Mouse (Mus musculus): ENCODE results near the gene Gm20708. TPM values are rescaled to one million over a fixed set of nuclear protein-coding genes. Genes with fewer than 3 reads are reported as not detected.

The Gm20708 gene
- polyA plus RNA-seq (2012; rRNA removed): 0.82 and 0.97 TPM in 2 replicates

GRCm38 (mm10) chr11:117809407-117810311, at the start of gene Gm20708, which contains the start of gene Syngr2:
Gene Gm20708 (plus strand): TSS chr11:117809668.
Gene Syngr2 (plus strand): TSS chr11:117809668.

GRCm38 (mm10) chr11:117781993-117782704, 27.3 kb upstream of the Gm20708 start, which contains the start of the genes Tmc8 and Tmc6:
Gene Tmc8 (plus strand): TSS chr11:117782076.
Gene Tmc6 (minus strand): TSS chr11:117782198.

DNA sequence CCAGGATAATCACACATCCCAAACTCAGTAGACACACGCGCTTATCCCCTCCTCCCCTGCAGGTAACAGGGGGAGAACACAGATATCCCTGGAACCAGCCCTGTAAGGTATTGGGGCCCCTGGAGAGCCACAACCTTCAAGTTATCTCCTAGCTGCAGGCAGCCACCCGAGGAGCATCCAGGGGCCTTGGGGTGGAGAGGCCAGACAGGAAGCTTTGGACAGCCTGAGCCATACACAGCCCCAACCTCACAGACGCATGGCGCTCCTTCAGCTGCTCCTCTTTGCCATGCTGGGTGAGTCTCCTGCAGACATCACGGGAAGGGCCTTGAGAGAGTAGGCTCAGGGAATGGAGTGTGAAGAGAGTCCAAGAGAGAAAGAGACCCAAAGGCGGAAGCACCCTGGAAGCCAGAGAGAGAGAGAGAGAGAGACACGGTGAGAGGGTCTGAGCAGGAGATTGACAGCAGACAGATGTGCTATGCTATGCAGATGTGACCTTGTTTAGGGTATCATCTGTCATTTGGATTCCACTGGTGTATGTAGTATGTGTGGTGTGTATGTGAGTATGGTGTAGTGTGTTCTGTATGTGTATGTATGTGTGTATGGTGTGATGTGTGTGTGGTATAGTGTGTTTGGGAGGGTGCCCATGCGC, 11.8 kb upstream of the Gm20708 start, which contains the start of gene 6030468B19Rik:
TSS of gene 6030468B19Rik (plus strand) at position 150 of the 649 bp plus-strand sequence.

DNA sequence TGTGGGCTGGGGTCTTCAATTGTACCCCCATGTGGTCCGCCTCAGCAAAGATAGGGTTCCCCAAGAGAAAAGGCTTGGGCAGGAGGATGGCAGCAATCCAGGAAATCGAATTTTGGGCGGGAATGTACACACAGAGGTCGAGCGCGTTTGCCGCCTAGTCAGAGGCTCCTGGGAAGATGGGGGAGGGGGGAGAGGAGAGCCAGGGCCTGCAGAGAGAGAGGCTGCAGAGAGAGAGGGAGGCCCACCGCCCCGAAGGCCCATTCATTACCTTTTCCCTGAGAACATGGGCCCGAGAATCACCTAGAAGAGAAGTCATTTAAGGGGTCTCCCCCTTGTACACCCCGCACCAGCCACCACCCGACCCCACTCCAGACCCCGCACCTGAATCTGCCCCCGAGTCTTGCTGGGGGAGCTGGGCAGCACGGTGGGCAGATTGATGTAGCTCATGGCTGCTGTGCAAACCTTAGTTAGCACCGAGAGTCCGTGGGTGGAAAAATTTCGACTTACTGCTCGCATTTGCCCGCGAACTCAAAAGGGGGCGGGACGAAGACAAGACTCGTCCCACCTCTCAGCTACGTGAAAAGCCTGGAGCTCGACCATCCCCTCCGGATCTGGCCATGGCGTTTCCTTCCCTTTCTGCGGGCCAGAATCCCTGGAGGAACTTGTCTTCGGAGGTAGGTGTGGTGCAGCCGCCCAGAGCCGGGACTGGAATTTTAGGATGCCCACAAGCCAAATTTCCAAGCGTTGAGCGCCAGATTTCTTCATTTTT, 16.0 kb downstream of the Gm20708 start, which contains the start of the genes Afmid and Tk1:
TSS of gene Afmid (plus strand) at position 592 of the 769 bp plus-strand sequence.
TSS of gene Tk1 (minus strand) at position 760 of the 769 bp plus-strand sequence.

DNA sequence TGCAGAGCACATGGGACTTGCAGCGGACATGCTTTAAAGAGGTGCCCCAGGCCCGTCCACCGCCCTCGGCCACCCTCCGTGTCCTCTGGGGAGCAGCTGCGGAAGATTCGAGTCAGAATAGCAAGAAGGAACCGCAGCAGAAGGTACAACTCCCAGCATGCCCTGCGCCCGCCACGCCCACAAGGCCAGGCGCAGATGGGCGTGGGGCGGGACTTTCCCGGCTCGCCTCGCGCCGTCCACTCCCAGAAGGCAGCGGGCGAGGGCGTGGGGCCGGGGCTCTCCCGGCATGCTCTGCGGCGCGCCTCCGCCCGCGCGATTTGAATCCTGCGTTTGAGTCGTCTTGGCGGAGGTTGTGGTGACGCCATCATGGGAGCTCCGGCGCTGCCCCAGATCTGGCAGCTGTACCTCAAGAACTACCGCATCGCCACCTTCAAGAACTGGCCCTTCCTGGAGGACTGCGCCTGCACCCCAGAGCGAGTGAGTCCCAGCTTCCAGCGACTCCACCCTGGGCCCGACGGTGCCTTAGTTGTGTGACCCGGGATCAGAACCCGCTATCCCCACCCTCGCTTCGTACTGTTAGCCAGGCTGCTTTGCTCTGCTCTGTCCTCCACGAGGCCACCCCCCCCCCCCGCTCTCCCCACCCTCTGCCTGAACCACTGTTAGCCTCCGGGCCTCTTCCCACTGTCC, 39.7 kb downstream of the Gm20708 start, which contains the start of gene Birc5:
TSS of gene Birc5 (plus strand) at position 267 of the 687 bp plus-strand sequence.

DNA sequence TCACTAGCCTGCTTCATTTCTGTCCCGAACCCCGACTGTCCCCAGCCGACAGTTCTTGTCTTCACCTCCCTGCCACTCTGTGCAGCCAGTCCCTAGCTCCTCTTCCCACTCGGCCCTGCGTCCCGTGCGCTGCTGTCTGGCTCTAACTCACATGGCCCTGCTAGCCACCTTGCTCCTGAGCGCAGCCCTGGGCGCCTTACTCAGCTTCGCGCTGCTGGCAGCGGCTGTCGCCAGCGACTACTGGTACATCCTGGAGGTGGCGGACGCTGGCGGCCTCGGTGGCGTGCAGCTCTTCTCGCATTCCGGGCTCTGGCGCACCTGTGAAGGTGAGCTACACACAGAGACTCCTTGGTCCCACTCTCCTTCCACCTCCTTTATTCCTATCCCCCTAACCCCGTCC, 51.1 kb downstream of the Gm20708 start, which contains the start of gene Tmem235:
TSS of gene Tmem235 (plus strand) at position 152 of the 400 bp plus-strand sequence.

GRCm38 (mm10) chr11:117872861-117873608, 63.6 kb downstream of the Gm20708 start, which contains the start of gene Tha1:
Gene Tha1 (minus strand): TSS chr11:117873481.

Other genes starting within 250 kb of the Gm20708 start
- 33.2 and 40.3 TPM in 2 replicates for gene Tnrc6c, start 155.4 kb upstream of the Gm20708 start, polyA plus RNA-seq (2012; rRNA removed)
- 3.1 and 4.5 TPM in 2 replicates for gene Tmc8, start 27.6 kb upstream of the Gm20708 start, polyA plus RNA-seq (2012; rRNA removed)
- 9.6 and 16.9 TPM in 2 replicates for gene Tmc6, start 27.5 kb upstream of the Gm20708 start, polyA plus RNA-seq (2012; rRNA removed)
- 2.9 and 4.2 TPM in 2 replicates for gene 6030468B19Rik, start 12.0 kb upstream of the Gm20708 start, polyA plus RNA-seq (2012; rRNA removed)
- gene Syngr2, start within 50 bp of the Gm20708 start, polyA plus RNA-seq (2012; rRNA removed): 12.5 and 19.0 TPM in 2 replicates
- 5.2 and 6.1 TPM in 2 replicates for gene Afmid, start 16.3 kb downstream of the Gm20708 start, polyA plus RNA-seq (2012; rRNA removed)
- gene Tk1, start 16.4 kb downstream of the Gm20708 start, polyA plus RNA-seq (2012; rRNA removed): 98.6 and 112 TPM in 2 replicates
- gene Birc5, start 39.6 kb downstream of the Gm20708 start, polyA plus RNA-seq (2012; rRNA removed): 160 and 231 TPM in 2 replicates
- gene Tmem235, start 51.1 kb downstream of the Gm20708 start, polyA plus RNA-seq (2012; rRNA removed): 0.05 TPM in 1 of 2 replicates, not detected in the other
- 4.1 and 5.9 TPM in 2 replicates for gene Tha1, start 63.8 kb downstream of the Gm20708 start, polyA plus RNA-seq (2012; rRNA removed)
- 8.0 and 9.2 TPM in 2 replicates for gene Socs3, start 160.4 kb downstream of the Gm20708 start, polyA plus RNA-seq (2012; rRNA removed)
- 34.9 and 35.5 TPM in 2 replicates for gene Pgs1, start 176.6 kb downstream of the Gm20708 start, polyA plus RNA-seq (2012; rRNA removed)

All from central nervous system, embryonic 11.5 days (tissue).